Mouse (Mus musculus) retina, embryonic 14.5 days (tissue): ENCODE data around the gene Fam117b.

Experiments
- DNase-seq: peaks from one replicate; pipeline ENCODE4 v3.0.0-alpha.2; 2015; ENCODE audit warnings: low spot score

The Fam117b gene

GRCm38 (mm10) chr1:59912413-59913157 lies at the start of gene Fam117b:
Gene Fam117b (plus strand): TSS chr1:59913006.
- DNase-seq: peak; percentile 98

DNA sequence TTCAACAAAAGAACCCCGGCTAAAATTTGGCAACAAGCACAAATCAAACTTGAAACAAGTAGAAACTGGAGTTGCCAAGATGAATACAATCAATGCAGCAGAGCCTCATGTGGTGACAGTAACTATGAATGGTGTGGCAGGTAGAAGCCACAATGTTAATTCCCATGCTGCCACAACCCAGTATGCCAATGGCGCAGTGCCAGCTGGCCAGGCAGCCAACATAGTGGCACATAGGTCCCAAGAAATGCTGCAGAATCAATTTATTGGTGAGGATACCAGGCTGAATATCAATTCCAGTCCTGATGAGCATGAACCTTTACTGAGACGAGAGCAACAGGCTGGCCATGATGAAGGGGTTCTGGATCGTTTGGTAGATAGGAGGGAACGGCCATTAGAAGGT lies 44.8 kb upstream of the Fam117b start:
- no peak for DNase-seq

GRCm38 (mm10) chr1:59874023-59874422 lies 38.8 kb upstream of the Fam117b start:
- no peak for DNase-seq

- no peak for DNase-seq
Observed at GRCm38 (mm10) chr1:59878098-59878497, 34.7 kb upstream of the Fam117b start.

DNA sequence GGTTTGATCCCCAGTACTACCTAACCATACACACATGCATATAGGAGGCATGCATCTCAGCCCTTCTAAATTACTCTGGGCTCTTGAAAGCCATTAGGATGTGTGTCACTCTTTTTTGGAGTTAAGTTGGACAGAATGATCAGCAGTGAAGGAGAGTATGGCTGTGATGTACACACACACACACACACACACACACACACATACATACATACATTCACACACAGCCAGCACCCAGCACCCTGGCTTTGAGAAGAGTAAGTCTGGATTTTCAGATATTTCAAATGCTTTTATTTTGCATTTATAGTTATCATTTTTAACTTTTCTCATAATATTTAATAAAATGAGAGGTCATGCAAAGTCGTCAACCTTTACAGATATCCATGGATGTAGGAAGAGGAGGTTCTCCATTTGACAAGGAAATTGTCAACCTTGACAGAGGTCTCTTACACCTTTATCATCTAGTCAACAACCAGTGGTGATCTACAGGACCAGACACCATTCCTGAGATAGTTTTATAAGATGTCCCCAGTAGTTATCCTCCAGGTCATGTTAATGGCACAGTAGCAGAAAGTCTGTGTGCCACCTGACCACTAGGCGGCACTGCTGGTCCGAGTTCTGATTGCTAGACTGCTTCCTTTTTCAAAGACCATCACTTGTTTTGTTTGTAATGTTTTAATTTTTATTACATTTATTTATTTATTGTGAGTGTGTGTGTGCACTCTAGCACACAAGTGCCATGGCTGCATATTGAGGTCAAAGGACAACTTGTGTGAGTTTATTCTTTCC lies 29.3 kb upstream of the Fam117b start:
- DNase-seq: peak; percentile 86

DNA sequence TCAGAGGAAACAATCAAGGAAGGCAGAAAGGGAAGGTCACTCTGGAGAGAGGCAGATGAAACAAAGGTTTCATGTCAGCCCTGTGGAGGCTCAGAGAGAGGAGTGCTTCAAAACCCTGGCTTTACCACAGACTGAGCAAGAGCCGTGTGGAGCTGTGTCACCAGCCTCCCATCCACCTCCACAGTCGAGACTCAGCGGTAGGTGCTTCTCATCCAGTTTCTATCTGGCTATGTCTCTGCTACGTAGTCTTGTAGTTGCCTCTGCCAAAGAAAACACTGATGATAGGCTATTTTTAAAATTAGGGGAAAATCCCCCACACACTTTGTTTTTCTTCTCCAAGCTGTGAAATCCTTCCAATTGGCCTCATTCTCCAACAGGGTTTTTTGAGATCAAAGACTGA lies 25.9 kb upstream of the Fam117b start:
- DNase-seq: no peak

- no peak for DNase-seq
Observed at GRCm38 (mm10) chr1:59888018-59888417, 24.8 kb upstream of the Fam117b start.

DNA sequence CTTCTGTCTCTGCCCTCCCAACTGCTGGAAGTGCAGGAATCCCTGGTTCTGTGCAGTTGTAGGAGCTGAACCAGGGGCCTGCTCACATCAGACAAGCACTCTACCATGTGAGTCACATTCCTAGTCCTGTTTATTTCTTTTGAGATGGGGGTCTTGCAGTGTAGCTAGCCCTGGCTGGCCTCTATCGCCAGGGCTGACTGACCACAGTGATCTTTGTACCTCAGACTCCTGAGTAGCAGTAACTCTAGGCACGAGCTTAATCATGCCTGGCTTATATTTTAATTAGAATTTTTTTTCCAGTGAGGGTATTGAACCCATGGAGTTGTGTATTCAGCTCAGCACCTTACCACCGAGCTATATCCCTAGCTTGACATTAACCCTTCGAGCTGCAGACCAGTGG lies 21.6 kb upstream of the Fam117b start:
- no peak for DNase-seq

DNA sequence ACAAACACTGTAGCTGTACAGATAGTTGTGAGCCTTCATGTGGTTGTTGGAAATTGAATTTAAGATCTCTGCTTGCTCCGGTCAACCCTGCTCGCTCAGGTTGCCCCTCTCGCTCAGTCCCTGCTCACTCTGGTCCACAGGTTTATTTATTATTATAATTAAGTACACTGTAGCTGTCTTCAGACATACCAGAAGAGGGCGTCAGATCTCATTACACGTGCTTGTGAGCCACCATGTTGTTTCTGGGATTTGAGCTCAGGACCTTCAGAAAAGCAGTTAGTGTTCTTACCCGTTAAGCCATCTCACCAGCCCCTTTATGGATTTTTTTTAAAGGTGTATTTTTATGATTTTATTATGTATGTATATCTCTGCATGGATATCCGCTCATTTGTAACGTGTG lies 20.0 kb upstream of the Fam117b start:
- no peak for DNase-seq

- no peak for DNase-seq
Observed at GRCm38 (mm10) chr1:59894025-59894424, 18.8 kb upstream of the Fam117b start.

DNA sequence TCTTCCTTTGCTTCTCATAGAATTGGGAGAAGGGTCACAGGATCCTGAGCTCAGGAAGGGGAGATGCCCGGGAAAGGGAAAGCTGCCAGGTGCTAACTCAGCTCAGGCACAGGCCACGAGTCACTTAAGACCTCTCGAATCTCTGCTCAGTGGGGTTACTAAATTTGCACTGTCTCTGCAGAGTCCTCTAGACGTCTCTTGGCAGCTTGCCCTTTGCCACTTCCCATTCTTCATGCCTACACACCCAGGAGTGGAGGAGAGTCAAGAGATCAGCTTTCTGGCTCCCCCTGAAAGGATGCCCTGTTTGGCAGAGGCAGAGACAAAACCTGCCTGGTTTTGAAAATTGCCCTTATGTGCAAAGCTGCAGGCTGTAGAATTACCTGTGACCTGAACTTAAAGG lies 17.4 kb upstream of the Fam117b start:
- no peak for DNase-seq

GRCm38 (mm10) chr1:59897147-59897798 lies 15.5 kb upstream of the Fam117b start:
- no peak for DNase-seq

DNA sequence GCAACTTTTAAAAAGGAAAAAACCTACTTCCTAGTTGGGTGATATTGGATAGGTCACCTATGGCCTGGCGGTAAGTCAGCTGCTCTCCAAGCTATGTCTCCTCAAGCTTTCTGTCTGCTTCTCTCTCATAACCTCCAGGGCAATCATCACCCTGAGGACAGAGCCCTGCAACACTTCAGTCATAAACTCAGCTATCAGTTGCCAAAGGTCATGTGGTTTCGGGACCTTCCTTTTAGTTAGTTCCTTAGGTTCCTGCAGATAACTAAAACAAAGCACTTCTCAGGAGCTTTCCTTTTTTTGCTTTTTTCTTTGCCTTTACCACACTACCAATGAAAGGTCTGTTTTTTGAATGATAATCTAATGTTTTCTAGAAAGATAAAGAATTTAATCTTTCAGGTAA lies 13.1 kb upstream of the Fam117b start:
- no peak for DNase-seq

GRCm38 (mm10) chr1:59901082-59901876 lies 11.5 kb upstream of the Fam117b start:
- no peak for DNase-seq

DNA sequence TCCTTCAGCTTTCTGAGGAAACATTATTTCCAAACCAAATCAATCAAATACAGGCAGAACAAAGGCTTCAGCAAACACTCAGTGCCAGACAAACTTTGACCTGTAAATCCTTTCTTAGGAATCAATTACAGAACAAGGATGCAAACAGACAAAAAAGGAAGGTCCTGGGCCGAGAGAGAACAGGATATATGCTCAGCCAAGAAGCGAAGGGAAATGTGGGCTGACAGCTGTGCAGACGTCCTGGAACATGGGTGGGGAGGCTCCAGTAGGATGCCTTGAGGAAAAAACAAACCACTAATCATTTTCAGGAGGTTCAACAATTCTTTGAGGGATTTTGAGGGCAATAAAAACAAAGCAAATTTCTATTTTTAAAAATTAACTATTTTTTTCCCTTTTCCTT lies 10.2 kb upstream of the Fam117b start:
- DNase-seq: no peak

GRCm38 (mm10) chr1:59904630-59905295 lies 8.0 kb upstream of the Fam117b start:
- DNase-seq: no peak

DNA sequence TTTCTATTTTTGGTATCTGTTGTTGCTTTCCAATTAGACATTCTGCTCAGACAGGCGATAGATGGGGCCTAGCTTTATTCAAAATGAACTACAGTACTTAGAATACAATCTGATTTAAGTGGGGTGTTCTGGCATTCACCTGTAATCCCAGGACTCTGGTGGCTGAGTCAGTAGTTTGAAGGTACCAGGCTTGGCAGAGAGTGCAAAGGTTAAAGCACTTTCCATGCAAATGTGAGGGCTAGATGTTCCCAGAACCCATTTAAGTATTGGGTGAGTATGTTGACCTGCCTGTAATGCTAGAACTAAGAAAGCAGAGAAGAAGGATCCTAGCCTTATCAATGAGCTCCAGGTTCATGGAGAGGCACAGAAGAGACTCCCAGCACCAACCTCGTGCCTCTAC lies 6.9 kb upstream of the Fam117b start:
- DNase-seq: no peak

- DNase-seq: no peak
Observed at GRCm38 (mm10) chr1:59906819-59907521, 5.8 kb upstream of the Fam117b start.

GRCm38 (mm10) chr1:59907700-59908099 lies 5.1 kb upstream of the Fam117b start:
- no peak for DNase-seq

GRCm38 (mm10) chr1:59910941-59911340 lies 1.9 kb upstream of the Fam117b start:
- no peak for DNase-seq
